Mouse (Mus musculus) neural tube, embryonic 15.5 days (tissue): ENCODE measurements at regions not wholly inside any gene's neighbourhood (a gene's known extent, or its start where the extent isn't known, plus 50 kb on each side); places are given as distances from the start of the nearest gene placed in this dataset.

Experiments used
- ATAC-seq: fragments of 200-750 bp; cut with Nextera tagmentation; 2 replicates; pipeline ENCODE4 v1.8.0; 2017; ENCODE audit warnings: mild to moderate bottlenecking, moderate TSS enrichment, moderate library complexity; ENCODE audit not compliant: low FRiP score
- H3K27ac ChIP-seq: fragments of 300-500 bp; sonication (generic); replicated peaks from 2 replicates; pipeline ENCODE4 v1.5.1; 2015; ENCODE audit warnings: mild to moderate bottlenecking, inconsistent platforms
- H3K27me3 ChIP-seq: fragments of 300-500 bp; sonication (generic); replicated peaks from 2 replicates; pipeline ENCODE4 v1.6.1; 2015; ENCODE audit warnings: inconsistent platforms
- H3K36me3 ChIP-seq: fragments of 300-500 bp; sonication (generic); 2 replicates; pipeline ENCODE4 v1.6.1; 2015; ENCODE audit warnings: inconsistent platforms
- H3K4me1 ChIP-seq: fragments of 300-500 bp; sonication (generic); 2 replicates; pipeline ENCODE4 v1.6.1; 2015; ENCODE audit warnings: inconsistent platforms
- H3K4me2 ChIP-seq: fragments of 300-500 bp; sonication (generic); 2 replicates; pipeline ENCODE4 v1.6.1; 2015; ENCODE audit warnings: inconsistent platforms, mild to moderate bottlenecking, moderate library complexity
- H3K4me3 ChIP-seq: fragments of 300-500 bp; sonication (generic); replicated peaks from 2 replicates; pipeline ENCODE4 v1.5.1; 2015; ENCODE audit warnings: mild to moderate bottlenecking, inconsistent platforms
- H3K9ac ChIP-seq: fragments of 300-500 bp; sonication (generic); replicated peaks from 2 replicates; pipeline ENCODE4 v1.6.1; 2015; ENCODE audit warnings: mild to moderate bottlenecking, inconsistent platforms
- H3K9me3 ChIP-seq: fragments of 300-500 bp; sonication (generic); replicated peaks from 2 replicates; pipeline ENCODE4 v1.6.1; 2016; ENCODE audit warnings: inconsistent platforms
- WGBS: fragments of 180-500 bp; shearing (Covaris S2); methylation state at CpG from one replicate; pipeline ENCODE4 v1.1.7; 2015; ENCODE audit warnings: mixed read lengths; 5-methylcytosine and 5-hydroxymethylcytosine counted together

- Histone ChIP-seq H3K36me3 (no peaks in the 10 kb centered on the region), H3K27ac (no peak overlapping the region), H3K9ac (no peak overlapping the region), H3K27me3 (no peaks in the 10 kb centered on the region), H3K4me1 (no peaks in the 10 kb centered on the region), H3K9me3 (no peaks in the 10 kb centered on the region), H3K4me3 (no peak overlapping the region), H3K4me2 (no peak overlapping the region)
- 81% methylated on average over 7 of the region's 7 CpGs for WGBS
- no peak for ATAC-seq
These were observed 308.3 kb downstream of the Etnk1 start for GRCm38 (mm10) chr6:143475296-143475695.

- 84% methylated on average over 2 of the region's 2 CpGs for WGBS
- no peaks in the 10 kb centered on the region for H3K9me3 ChIP-seq
- no peak overlapping the region for H3K27ac ChIP-seq
- H3K4me1 ChIP-seq = no peaks in the 10 kb centered on the region
- no peak overlapping the region for H3K4me2 ChIP-seq
- ATAC-seq = no peak
- H3K36me3 ChIP-seq = no peaks in the 10 kb centered on the region
- H3K4me3 ChIP-seq = no peak overlapping the region
- H3K27me3 ChIP-seq = no peaks in the 10 kb centered on the region
- no peak overlapping the region for H3K9ac ChIP-seq
These were observed 310.4 kb downstream of the Etnk1 start for GRCm38 (mm10) chr6:143477396-143477795.

- Histone ChIP-seq H3K9ac (no peak overlapping the region), H3K4me2 (no peak overlapping the region), H3K27me3 (no peaks in the 10 kb centered on the region), H3K27ac (no peak overlapping the region), H3K4me1 (no peaks in the 10 kb centered on the region), H3K4me3 (no peak overlapping the region), H3K9me3 (no peaks in the 10 kb centered on the region), H3K36me3 (no peaks in the 10 kb centered on the region)
- WGBS = 79% methylated on average over 7 of the region's 7 CpGs
- no peak for ATAC-seq
These were observed 312.2 kb downstream of the Etnk1 start for GRCm38 (mm10) chr6:143479239-143479638.

- H3K36me3 ChIP-seq = no peaks in the 10 kb centered on the region
- H3K27me3 ChIP-seq = no peaks in the 10 kb centered on the region
- no peak overlapping the region for H3K9ac ChIP-seq
- H3K9me3 ChIP-seq = no peaks in the 10 kb centered on the region
- H3K4me1 ChIP-seq = no peaks in the 10 kb centered on the region
- no peak for ATAC-seq
- H3K4me2 ChIP-seq = no peak overlapping the region
- H3K4me3 ChIP-seq = no peak overlapping the region
- H3K27ac ChIP-seq = no peak overlapping the region
- WGBS = 87% methylated on average over 6 of the region's 6 CpGs
These were observed 312.8 kb downstream of the Etnk1 start for GRCm38 (mm10) chr6:143479701-143480388.

GRCm38 (mm10) chr6:143482272-143482671, 315.3 kb downstream of the Etnk1 start:
- Histone ChIP-seq H3K4me2 (no peak overlapping the region), H3K27me3 (no peaks in the 10 kb centered on the region), H3K9ac (no peak overlapping the region), H3K4me1 (no peaks in the 10 kb centered on the region), H3K36me3 (no peaks in the 10 kb centered on the region), H3K4me3 (no peak overlapping the region), H3K9me3 (no peaks in the 10 kb centered on the region), H3K27ac (no peak overlapping the region)
- WGBS = 90% methylated on average over 4 of the region's 4 CpGs
- no peak for ATAC-seq

GRCm38 (mm10) chr6:143482868-143483267, 315.8 kb downstream of the Etnk1 start:
- no peak for ATAC-seq
- 93% methylated on average over 6 of the region's 6 CpGs for WGBS
- Histone ChIP-seq H3K27ac (no peak overlapping the region), H3K4me3 (no peak overlapping the region), H3K27me3 (no peaks in the 10 kb centered on the region), H3K9ac (no peak overlapping the region), H3K4me1 (no peaks in the 10 kb centered on the region), H3K4me2 (no peak overlapping the region), H3K36me3 (no peaks in the 10 kb centered on the region), H3K9me3 (no peaks in the 10 kb centered on the region)

DNA sequence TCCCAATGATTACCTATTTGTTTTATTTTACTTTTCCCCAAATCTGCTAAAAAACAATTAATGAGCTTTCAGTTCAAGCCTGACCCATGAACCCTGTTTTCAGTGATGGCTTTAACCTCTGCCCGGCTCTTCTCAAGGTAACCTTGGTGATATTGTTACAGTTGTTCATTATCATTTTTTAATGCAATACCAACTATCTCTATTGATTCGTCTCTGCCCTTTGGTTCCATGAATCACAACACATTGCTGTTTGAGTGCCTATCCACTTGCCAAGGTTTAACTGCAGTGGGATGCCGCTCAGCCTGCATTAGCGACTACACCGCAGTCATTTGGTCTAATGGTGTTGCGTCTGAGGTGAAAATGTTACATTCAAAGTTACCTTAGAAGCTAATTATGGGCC, 317.9 kb downstream of the Etnk1 start:
- WGBS = 90% methylated on average over 6 of the region's 6 CpGs
- H3K36me3 ChIP-seq = no peaks in the 10 kb centered on the region
- no peaks in the 10 kb centered on the region for H3K4me1 ChIP-seq

GRCm38 (mm10) chr6:143487003-143487402, 320.0 kb downstream of the Etnk1 start:
- no peak for ATAC-seq
- Histone ChIP-seq H3K4me2 (no peak overlapping the region), H3K4me3 (no peak overlapping the region), H3K9ac (no peak overlapping the region), H3K4me1 (no peaks in the 10 kb centered on the region), H3K27ac (no peak overlapping the region), H3K9me3 (no peaks in the 10 kb centered on the region), H3K36me3 (no peaks in the 10 kb centered on the region), H3K27me3 (no peaks in the 10 kb centered on the region)
- 79% methylated on average over 10 of the region's 10 CpGs for WGBS

More for the DNA sequence above, 317.9 kb downstream of the Etnk1 start:
- Histone ChIP-seq H3K9me3 (no peaks in the 10 kb centered on the region), H3K27ac (no peak overlapping the region), H3K27me3 (no peaks in the 10 kb centered on the region), H3K4me2 (no peak overlapping the region), H3K4me3 (no peak overlapping the region), H3K9ac (no peak overlapping the region)
- ATAC-seq = no peak

GRCm38 (mm10) chr6:143490019-143490418, 323.0 kb downstream of the Etnk1 start:
- Histone ChIP-seq H3K27ac (no peak overlapping the region), H3K9ac (no peak overlapping the region), H3K4me2 (no peak overlapping the region), H3K4me1 (no peaks in the 10 kb centered on the region), H3K27me3 (no peaks in the 10 kb centered on the region), H3K36me3 (no peaks in the 10 kb centered on the region), H3K4me3 (no peak overlapping the region), H3K9me3 (no peaks in the 10 kb centered on the region)
- 97% methylated on average over 6 of the region's 6 CpGs for WGBS
- no peak for ATAC-seq

GRCm38 (mm10) chr6:143491380-143491779, 324.4 kb downstream of the Etnk1 start:
- no peaks in the 10 kb centered on the region for H3K36me3 ChIP-seq
- no peak for ATAC-seq
- no peak overlapping the region for H3K9ac ChIP-seq
- H3K4me2 ChIP-seq = no peak overlapping the region
- no peaks in the 10 kb centered on the region for H3K27me3 ChIP-seq
- no peaks in the 10 kb centered on the region for H3K9me3 ChIP-seq
- no peak overlapping the region for H3K4me3 ChIP-seq
- H3K27ac ChIP-seq = no peak overlapping the region
- no peaks in the 10 kb centered on the region for H3K4me1 ChIP-seq
- 95% methylated on average over 5 of the region's 5 CpGs for WGBS

GRCm38 (mm10) chr6:143493543-143493942, 326.5 kb downstream of the Etnk1 start:
- WGBS = 95% methylated on average over 3 of the region's 3 CpGs
- peaks cover 4% of the 10 kb centered on the region for H3K4me1 ChIP-seq
- no peak overlapping the region for H3K9ac ChIP-seq
- no peak for ATAC-seq
- H3K9me3 ChIP-seq = no peaks in the 10 kb centered on the region
- no peak overlapping the region for H3K4me2 ChIP-seq
- H3K36me3 ChIP-seq = no peaks in the 10 kb centered on the region
- no peak overlapping the region for H3K27ac ChIP-seq
- no peaks in the 10 kb centered on the region for H3K27me3 ChIP-seq
- no peak overlapping the region for H3K4me3 ChIP-seq

DNA sequence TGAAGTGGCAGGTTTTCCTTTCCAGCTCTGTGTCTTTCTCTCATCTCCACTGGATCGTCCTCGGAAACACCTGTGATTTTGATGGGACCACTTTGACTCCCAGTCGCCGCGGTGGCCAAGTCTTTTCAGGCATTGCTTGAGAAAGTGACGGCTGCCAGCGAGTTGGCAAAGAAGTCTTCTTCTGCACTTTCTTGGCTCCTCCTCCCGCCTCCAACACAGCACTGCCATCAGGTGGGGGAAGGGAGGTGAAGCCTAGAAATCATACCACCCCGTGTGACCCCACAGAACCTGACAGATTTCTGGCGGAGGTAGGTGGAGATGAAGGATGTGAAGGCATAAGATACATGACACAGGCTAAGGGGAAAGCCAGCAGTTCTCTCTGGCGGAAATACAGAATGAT, 327.3 kb downstream of the Etnk1 start:
- H3K9me3 ChIP-seq = no peaks in the 10 kb centered on the region
- ATAC-seq = no peak
- 95% methylated on average over 11 of the region's 11 CpGs for whole genome bisulfite sequencing

More for the DNA sequence above, 327.3 kb downstream of the Etnk1 start:
- no peaks in the 10 kb centered on the region for H3K27me3 ChIP-seq
- H3K4me1 ChIP-seq = peaks cover 11% of the 10 kb centered on the region
- H3K4me3 ChIP-seq = no peak overlapping the region
- H3K27ac ChIP-seq = no peak overlapping the region
- no peak overlapping the region for H3K4me2 ChIP-seq
- no peak overlapping the region for H3K9ac ChIP-seq
- no peaks in the 10 kb centered on the region for H3K36me3 ChIP-seq
